Mouse (Mus musculus): ENCODE measurements at regions not wholly inside any gene's neighbourhood (a gene's known extent, or its start where the extent isn't known, plus 50 kb on each side); places are given as distances from the start of the nearest gene placed in this dataset.
A peak's percentile ranks its signal among the peaks of the same experiment; 100 is the strongest.

DNA sequence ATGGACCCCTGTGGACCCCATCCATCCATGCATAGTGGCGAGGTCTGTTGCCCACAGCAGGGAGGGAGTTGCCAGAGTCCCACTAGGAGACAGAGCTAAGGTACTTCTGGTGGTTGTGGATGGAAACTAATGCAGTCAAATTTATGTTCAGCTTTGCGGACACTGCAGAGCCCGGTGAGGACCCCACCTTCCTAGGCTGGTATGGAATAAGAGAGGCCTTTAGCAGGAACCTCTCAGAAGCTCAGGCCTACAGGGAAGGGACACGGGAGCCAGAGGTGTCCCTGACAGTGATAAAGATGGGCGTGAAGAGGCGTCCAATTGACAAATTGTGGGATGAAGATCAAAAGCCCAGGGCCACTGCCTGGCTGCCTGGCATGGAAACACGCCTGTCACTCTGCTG lies 100.8 kb upstream of the Irx4 start:
- no peak for ATAC-seq
- Histone ChIP-seq H3K27me3 (replicated peaks) (no peaks in the 10 kb centered on the region; the same call in 1 of the 2 replicates), H3K9me3 (no peaks in the 10 kb centered on the region), H3K9ac (no peak overlapping the region), H3K4me3 (replicated peaks) (no peak overlapping the region), H3K36me3 (no peaks in the 10 kb centered on the region), H3K4me2 (replicated peaks) (no peak overlapping the region), H3K4me1 (replicated peaks) (peaks cover 3% of the 10 kb centered on the region; the same call in 1 of the 2 replicates), H3K27ac (no peak overlapping the region)
- 48% methylated on average over 7 of the region's 7 CpGs for WGBS

DNA sequence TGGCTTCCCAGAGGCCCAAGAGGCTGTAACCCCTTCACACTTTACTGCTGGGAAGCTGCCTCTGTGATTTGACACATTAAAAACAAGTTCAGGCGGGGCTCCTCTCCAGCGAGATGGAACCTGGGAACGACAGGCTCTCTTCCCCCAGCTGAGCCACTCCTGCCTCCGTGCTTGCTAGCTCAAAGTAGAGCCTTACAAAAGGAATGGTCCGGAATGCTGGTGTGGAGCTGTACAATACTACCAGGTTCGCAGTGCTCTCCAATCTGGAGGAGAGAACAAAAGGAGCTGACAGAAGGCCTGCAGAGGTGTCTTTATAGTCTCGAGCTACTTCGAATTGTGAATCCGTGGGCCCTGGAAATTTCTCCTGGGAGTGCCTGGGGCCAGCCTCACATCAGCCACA lies 100.4 kb upstream of the Irx4 start:
- no peaks in the 10 kb centered on the region for H3K9me3 ChIP-seq
- no peaks in the 10 kb centered on the region for H3K36me3 ChIP-seq
- no peak overlapping the region for H3K27ac ChIP-seq
- no peaks in the 10 kb centered on the region; the same call in 1 of the 2 replicates for H3K27me3 ChIP-seq (replicated peaks)
- no peak overlapping the region for H3K9ac ChIP-seq
- peak; percentile 24; the same call in 1 of the 2 replicates for ATAC-seq
- H3K4me1 ChIP-seq (replicated peaks) = peaks cover 3% of the 10 kb centered on the region; the same call in 1 of the 2 replicates
- H3K4me3 ChIP-seq (replicated peaks) = peak overlapping the region; percentile 31; the same call in 1 of the 2 replicates
- H3K4me2 ChIP-seq (replicated peaks) = peak overlapping the region; percentile 68
- 15% methylated on average over 9 of the region's 9 CpGs for WGBS

DNA sequence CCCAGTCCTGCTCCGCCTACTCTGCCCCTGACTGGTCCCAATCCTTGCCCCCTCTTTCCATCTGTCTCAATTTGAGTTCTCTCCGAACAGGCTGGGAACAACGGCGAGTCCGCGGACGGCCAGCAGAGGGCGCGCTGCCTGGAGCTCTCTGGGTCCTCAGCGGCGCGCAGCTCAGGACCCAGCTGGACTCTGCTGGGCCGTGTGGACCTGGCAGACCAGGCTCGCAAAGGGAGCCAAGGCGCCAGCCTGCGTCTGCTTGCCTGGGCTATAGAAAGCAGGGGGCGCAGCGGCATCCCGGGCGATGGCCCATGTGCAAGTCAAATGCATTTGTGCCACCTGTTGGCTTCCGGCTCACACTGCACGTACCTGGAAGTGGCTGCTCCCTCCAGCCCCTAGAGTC lies 100.0 kb upstream of the Irx4 start:
- Histone ChIP-seq H3K4me3 (replicated peaks) (peak overlapping the region; percentile 31), H3K9ac (no peak overlapping the region), H3K27me3 (replicated peaks) (no peaks in the 10 kb centered on the region; the same call in 1 of the 2 replicates), H3K4me2 (replicated peaks) (peak overlapping the region; percentile 68), H3K27ac (no peak overlapping the region), H3K4me1 (replicated peaks) (peaks cover 3% of the 10 kb centered on the region; the same call in 1 of the 2 replicates), H3K9me3 (no peaks in the 10 kb centered on the region), H3K36me3 (no peaks in the 10 kb centered on the region)
- under 1% methylated on average over 22 of the region's 22 CpGs for WGBS
- ATAC-seq = peak; percentile 96

DNA sequence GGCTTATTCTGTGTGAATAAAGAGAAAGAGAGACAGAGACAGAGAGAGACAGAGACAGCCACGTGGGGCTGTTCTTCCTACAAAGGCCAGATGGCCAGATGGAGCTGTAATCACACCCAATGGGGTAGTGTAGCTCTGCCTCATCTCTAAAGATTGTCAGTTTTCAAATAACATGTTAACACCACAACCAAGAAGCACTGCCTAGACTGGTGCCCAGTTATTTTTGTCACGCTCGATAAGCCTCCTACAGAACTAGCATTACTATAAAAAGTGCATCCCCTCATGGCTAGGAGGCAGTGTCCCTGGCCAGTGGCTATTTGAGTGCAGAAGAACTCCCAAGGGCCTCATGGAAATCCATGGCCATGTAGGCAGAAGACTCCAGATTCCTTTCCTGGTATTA lies 90.0 kb upstream of the Irx4 start:
- H3K9ac ChIP-seq = no peak overlapping the region
- H3K4me2 ChIP-seq (replicated peaks) = no peak overlapping the region
- H3K27me3 ChIP-seq (replicated peaks) = no peaks in the 10 kb centered on the region
- no peaks in the 10 kb centered on the region for H3K36me3 ChIP-seq
- H3K9me3 ChIP-seq = no peaks in the 10 kb centered on the region
- ATAC-seq = no peak
- H3K4me3 ChIP-seq (replicated peaks) = no peak overlapping the region
- WGBS = 75% methylated on average over 3 of the region's 3 CpGs
- no peak overlapping the region for H3K27ac ChIP-seq
- H3K4me1 ChIP-seq (replicated peaks) = no peaks in the 10 kb centered on the region

DNA sequence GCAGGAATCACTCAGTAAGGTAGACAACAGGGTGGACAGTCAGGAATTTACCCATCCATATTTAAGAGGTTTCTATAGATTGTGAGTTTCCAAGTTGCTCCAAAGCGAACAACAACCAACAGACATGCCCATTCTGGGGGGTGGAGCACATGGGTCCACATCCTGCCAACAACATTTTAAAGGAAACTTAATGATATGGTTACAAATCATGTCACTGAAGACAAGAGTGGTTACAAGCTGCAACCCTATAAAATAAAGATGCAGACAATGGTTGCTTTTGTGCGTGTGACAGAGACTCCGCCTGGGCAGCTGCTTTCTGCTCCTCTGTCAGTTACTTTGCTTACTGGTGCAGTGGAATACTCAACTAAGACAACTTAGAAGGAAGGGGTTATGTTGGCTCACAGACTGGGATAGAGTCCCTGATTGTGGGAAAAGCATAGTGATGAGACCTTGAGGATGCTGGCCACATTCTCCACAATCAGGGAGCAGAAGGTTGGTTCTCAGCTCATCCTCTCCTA lies 52.3 kb upstream of the Irx4 start:
- H3K9me3 ChIP-seq = no peaks in the 10 kb centered on the region
- no peak for ATAC-seq
- no peaks in the 10 kb centered on the region for H3K36me3 ChIP-seq
- 85% methylated on average over 3 of the region's 3 CpGs for WGBS
- H3K9ac ChIP-seq = no peak overlapping the region
- no peaks in the 10 kb centered on the region for H3K4me1 ChIP-seq (replicated peaks)
- no peak overlapping the region for H3K4me2 ChIP-seq (replicated peaks)
- no peak overlapping the region for H3K27ac ChIP-seq
- H3K4me3 ChIP-seq (replicated peaks) = no peak overlapping the region
- H3K27me3 ChIP-seq (replicated peaks) = no peaks in the 10 kb centered on the region

Data from intestine, embryonic 15.5 days (tissue).